Mouse (Mus musculus): Measurements from ENCODE around the gene Sprtn.

Sprtn gene

DNA sequence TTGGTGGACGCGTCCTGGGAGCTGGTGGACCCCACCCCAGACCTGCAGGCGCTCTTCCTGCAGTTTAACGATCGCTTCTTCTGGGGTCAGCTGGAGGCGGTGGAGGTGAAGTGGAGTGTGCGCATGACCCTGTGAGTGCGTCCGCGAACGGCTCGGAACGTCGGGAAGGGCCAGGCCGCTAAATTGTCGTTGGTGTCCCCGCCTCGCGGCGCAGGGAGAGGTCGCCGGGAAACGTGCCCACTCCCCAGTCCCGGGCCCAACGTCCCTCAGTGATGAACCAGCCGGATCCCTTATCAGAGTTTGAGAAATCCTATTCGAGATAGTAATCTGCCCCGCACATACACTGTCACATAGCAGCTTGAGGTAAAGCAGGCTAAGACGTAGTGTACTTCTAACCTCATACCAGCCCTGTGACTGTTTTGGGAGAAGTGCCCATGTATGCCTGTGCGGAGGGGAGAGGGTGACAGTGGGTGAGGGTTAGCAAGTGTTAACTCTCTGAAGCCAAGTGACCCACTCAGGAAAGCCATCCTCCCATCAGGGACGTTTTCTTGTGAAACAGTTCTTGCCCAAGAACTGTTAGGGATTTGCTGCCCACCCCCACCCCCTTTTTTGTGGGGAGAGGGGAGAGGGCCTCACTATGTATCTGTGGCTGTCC lies 692 bp downstream of the Sprtn start:
- no peak for DNase-seq (ENCODE audit: extremely low spot score, low read depth, low spot score)

DNA sequence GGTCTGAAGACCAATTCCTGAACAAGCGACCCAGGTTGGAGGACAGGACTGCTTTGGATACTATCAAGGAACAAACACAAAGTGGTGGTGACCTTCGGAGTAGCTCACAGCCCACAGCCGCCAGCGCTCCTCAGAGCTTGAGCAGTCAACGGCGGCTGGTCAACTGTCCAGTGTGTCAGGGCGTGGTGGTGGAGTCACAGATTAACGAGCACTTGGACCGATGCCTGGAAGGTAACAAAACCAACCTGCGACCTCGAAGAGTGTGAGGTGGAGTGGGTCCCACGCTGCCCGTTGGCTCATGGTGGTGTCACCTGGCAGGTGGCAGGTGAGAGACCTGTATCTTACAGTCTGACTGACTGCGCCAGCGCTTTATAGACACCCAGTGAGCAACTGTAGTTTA lies 5.5 kb downstream of the Sprtn start:
- DNase-seq (ENCODE audit: extremely low spot score, low read depth, low spot score) = no peak

DNA sequence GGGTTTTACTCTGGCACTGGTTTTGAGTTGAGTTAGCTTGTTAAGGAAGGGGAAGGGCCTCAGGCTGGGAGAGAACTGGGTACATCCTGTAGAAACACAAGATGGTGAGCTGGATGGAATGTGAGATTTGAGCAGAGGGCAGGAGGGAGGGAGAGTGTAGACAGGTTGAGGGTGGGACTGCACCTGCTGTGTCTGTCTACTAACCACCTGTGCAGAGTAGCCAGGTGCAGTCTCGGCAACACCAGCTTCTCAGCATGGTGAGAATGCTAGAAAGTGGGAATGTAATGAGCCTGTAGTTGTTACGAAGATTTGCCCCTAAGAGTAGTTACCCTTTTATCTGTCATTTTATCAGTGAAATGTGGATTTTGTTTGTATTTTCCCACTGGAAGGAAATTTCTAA lies 7.8 kb downstream of the Sprtn start:
- DNase-seq (ENCODE audit: extremely low spot score, low read depth, low spot score) = no peak

DNA sequence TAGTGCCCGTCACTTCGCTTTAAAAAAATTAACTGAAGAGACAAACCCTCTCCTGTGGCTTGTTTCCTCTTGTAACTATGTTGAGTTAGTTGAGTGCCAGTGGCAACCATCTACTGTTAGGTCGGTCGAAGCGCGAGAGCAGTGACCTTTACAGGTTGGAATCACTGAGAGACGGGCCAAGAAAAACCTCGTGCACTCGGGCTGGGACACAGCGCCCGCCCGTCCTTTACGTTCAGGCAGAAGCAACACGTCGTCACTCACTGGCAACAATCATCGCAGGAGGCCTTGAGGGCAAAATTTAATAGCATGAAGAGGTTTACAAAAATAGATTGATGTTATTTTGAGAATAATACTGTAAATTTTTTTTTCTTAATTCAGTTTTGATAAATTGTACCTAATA lies 12.2 kb downstream of the Sprtn start:
- DNase-seq (ENCODE audit: extremely low spot score, low read depth, low spot score) = no peak

DNA sequence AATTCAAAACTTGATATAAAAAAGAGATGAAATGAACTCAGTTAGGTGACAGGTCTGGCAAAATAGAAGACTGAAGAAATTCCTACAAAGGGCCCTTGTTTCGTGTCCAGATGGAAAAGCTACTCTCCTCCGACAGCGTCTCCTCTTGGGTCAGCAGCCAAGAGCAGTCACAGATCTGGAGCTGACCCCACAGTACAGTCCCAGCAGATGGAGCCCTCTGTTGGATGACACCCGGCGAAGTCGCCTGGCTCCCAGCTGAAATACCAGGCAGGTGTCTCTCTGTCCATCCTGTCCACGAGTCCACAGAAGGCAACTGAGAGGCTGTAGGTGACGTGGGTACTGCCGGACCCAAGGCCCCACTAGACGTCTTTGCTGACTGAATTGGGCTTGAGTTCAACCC lies 12.7 kb downstream of the Sprtn start:
- no peak for DNase-seq (ENCODE audit: extremely low spot score, low read depth, low spot score)

DNA sequence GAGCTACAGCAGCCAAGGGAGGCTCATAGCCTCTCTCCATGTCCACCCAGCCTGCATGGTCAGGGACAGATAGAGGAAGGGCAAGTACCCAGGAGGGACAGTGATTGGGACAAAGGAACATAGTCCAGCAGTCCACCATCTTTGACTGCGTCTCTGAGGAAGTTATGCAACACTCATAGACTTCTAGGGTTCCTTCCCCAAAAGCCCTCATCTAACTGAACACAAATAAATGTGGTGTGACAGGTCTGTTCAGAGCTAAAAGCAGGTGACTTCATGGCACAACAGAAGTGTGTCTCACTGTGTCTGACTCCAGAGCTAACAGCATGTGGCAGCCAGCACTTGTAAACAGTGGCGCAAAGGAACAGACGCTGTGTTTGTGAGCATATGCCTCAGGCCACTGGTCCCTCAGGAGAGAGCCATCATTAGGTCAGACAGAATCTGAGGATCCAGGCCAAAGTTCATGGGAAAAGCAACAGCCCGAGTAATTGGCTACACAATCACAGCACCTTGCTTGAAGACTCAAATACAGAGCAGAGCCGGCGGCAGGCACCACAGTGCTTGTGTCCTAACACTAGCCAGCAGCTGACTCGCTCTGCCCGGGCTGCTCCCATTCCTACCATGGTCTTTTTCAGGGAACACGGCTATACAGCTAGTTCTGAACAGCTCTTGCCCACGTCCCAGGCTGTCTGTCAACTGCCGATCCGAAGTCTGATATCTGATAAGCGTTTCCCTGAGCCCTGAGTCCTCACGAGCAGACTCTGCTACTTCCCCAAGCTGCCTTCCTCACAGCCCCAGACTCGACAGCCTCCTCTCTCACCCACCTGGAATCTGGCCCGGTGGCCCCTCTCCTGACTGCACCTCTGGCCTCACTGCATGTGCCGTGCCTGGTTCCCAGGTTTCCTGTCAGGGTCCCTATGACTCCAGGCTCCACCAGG lies 14.5 kb downstream of the Sprtn start:
- DNase-seq (ENCODE audit: extremely low spot score, low read depth, low spot score) = no peak

DNA sequence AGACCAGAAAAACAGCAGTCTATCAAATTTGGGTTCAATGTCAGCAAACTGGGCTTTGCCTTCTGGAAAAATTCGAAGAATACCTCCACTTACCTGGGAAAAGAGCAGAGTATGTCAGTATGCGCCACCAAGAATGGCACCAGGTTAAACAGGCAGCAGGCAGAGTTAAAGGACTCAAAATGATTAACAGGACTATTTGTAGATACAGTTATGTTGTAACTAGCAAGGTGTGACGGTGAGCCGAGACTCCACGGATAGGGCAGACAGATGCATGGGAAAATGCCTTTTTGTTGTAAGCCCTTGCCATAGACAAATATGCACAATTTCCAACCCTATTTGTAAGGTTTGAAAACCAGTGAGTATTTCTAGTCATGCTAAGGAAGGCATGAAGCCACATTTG lies 16.4 kb downstream of the Sprtn start:
- DNase-seq (ENCODE audit: extremely low spot score, low read depth, low spot score) = no peak

DNA sequence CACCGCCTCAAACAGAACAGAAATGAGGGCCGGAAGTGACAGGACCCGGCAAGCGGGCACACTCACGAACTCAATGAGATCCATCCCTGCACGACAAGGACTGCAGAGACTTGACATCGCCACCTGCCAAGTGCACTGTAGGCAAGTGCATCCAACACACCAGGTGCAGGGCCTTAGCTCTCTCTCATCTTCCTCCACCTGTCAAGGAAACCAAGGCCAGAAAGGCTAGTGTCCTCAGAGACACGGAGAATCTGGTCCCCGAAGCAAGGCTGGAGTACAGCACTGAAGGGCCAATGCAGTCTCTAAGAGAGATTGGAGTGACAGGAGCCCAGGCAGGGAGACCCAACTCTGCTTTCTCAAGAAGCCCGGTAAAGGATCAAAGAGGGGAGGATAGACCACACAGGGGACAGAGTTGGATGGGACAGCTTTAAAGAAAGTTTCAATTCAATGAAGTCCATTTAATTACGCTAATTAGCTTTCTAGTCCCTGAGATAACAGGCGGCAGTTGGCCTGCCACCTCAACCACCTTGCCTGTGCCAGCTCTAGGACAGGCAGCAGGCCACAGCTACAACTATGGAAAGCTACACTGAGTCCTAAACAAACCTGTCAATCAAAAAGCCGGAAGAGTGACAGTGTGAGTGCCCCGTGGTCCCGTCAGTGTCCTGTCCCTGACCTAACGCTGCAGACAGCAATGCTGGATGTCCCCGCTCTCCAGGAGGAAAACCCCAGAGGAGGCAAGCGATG lies 20.2 kb downstream of the Sprtn start:
- DNase-seq (ENCODE audit: extremely low spot score, low read depth, low spot score) = no peak

DNA sequence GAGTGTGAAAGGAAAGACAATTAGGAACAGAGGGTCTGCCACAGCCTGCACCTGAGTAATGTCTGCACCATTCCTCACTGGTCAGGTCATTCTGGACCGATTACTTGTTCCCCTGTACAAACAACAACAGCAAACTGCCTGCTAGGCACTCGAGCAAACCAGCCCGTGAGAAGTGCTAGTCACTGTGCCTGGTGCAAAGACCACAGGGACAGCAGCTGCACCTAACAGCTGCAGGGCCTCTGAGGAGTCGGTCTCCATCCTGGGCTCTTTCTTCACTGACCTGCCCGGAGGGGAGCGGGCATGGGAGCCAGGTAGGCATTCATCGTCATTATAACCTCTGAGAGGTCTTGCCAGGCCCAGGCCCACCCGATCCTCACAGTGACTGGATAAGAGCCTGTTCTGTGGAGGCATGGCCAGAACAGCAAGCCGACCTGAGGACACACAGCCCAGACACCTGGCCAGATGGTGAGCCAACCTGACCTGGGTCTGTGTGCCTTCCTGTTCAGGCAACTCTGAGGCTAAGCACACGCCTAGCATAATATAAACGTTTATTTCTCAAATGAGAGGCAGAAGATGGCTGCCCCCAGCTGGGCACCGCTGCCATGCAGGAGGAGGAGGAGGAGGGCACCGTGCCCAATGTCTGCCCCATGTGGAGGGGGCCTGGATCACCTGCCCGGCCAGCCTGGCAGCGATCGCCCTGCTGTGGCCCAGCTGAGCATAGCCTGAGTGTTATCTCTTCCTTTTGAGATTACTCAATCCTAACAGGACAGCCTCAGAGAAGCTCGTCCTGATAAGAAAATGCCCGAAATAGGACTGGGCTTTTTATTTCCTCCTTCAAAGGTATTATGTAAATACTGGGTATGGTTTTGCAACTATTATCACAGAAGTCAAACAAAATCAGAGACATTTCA lies 23.9 kb downstream of the Sprtn start:
- no peak for DNase-seq (ENCODE audit: extremely low spot score, low read depth, low spot score)

DNA sequence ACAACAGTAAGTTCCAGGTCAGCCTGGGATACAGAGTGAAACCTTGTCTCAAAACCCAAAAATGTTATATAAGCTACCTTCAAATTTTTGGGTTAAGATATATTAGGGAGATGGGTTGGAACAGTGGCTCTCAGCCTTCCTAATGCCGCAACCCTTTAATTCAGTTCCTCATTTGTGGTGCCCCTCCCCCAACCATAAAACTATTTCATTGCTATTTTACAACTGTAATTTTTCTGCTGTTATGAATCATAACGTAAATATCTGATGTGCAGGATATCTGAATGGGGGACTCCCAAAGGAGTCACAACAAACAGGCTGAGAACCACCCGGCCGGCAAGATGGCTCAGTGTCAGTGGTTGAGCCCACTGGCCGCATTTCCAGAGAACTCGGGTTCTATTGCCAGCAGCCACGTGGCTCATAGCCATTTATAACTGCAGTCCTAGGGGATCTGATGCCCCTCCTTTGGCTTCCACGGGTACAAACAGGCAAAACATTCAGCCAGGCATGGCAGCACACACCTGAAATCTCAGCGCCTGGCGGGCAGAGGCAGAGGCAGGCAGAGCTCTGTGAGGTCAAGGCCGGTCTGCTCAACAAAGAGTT lies 24.9 kb downstream of the Sprtn start:
- no peak for DNase-seq (ENCODE audit: extremely low spot score, low read depth, low spot score)

DNA sequence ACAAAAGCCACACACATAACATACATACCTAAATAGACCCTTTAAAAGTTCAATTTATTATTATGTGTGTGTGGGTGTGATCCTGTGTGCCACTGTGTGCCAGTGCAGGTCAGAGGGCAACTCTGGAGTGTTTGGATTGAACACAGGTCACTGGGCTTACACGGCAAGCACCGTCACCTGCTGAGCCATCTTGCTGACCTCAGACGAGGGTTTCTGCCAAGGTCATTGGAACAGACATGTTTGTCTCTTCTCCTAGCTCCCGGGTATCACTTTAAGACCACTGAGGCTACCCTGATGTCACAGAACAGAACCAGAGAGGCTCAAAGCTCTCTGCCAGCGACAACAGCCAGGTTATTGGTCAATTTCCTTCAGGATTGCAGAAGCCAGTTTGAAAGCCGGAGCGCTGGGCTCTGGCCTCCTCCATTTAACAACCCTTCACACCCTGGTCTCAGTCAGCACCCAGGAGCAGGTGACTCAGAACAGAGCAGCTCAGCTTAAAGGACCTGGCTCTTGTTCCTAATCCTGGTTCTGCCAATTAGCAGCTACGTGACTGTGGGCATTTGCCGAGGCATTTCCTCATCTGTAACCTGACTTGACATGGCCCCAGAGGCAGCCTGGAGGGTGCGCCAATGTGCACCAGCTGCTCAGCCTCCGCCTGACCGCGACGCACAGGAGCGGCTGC lies 26.4 kb downstream of the Sprtn start:
- no peak for DNase-seq (ENCODE audit: extremely low spot score, low read depth, low spot score)

DNA sequence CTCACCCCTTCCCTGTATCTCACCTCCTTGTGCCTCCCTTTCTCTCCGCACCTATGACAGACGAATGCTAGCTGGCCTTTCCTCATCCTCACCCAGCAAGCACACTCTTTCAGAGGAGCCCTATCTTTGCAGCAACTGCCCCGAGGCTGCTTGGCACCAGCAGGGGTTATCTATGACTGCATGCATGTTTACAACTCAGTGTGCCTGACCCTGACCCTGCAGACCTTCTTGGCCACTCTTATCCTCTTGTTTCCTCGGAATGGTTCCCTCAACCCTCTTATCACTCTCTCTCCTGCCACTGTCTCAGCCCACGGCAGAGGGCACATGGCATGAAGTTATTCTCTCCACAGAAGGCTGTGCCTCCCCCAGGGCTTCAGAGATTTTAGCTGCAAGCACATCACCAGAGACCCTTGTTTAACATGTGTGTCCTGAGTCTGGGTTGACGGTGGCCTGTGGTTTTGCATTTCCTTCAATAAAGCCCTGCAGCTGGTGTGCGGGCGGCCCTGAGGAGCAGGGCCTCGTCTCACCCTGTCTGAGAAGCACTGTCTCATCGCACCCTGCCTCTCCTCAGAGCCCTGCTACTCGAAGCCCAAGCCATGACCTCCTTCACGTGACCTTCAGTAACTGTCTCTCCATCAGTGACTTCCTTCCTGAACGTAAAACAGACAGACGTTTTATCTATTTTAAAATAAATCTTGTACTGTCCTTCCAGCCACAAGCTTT lies 28.0 kb downstream of the Sprtn start:
- no peak for DNase-seq (ENCODE audit: extremely low spot score, low read depth, low spot score)

DNA sequence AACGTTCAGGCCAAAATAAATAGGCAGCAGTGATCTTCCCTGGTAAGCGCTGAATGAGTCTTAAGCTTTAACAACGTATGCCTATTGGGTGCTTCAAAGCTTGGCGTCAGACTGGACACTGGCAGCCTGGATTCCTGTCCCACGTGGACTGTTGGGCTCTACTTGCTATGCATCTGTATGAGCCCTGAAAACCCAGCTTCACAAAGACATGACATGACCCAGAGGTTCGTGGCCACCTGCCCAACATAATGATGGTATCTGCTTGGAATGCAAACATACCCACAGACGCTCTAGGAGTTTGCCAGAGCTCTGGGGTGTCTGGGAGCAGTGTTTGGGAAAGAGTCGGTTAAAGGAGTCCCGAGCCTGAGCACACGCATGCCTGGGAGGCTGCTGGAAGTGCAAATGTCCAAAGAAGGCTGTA lies 28.7 kb downstream of the Sprtn start:
- DNase-seq (ENCODE audit: extremely low spot score, low read depth, low spot score) = no peak

DNA sequence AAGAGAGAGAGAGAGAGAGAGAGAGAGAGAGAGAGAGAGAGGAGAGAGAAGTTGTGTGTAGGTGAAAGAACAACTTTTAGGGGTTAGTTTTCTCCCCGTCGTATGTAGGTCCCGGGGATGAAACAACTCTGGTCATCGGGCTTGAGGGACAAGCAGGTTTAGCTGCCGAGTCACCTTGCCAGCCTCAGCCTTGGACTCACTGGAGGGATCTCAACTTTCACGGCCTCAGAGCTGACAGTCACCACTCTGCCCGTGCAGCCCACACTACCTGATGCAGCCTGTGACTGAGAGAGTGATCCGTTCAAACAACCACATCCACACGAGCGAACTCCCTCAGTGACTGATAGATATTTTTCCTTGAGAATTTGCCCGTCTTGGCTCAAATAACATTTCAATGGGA lies 31.3 kb downstream of the Sprtn start:
- no peak for DNase-seq (ENCODE audit: extremely low spot score, low read depth, low spot score)

DNA sequence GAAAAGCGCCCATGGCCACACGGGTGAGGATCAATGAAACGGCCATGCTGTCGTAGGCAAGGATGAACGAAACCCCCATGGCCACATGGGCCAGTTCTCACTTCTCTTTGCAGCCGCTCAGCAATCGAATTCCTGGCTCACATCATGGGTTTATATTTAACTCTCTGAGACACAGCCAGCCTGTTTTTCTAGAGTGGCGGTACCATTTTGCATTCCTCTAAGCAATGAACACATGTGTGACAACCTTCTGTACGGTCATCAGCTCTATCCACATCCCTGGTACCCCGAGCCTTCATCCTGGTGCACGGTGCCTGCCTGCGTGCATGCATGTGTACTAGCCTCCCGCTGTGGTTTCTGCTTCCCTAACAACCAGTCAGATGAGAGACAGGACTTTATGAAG lies 32.4 kb downstream of the Sprtn start:
- no peak for DNase-seq (ENCODE audit: extremely low spot score, low read depth, low spot score)

DNA sequence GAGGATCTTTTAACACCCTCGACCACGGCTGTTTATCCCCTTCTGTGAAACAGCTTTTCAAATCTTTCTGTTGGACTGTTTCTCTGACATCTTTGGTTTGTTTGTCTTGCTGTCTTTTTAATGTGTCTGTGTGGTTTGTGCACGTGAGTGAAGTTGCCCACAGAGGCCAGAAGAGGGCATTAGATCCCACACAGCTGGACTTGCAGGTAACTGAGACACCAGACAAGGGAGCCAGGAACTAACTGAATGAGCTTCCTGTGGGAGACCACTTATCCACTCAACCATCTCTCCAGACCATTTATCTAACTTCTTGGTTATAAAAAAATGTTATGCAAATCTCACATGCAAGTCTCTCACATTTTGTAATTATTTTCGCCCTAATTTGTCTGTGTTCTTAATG lies 33.0 kb downstream of the Sprtn start:
- DNase-seq (ENCODE audit: extremely low spot score, low read depth, low spot score) = no peak

DNA sequence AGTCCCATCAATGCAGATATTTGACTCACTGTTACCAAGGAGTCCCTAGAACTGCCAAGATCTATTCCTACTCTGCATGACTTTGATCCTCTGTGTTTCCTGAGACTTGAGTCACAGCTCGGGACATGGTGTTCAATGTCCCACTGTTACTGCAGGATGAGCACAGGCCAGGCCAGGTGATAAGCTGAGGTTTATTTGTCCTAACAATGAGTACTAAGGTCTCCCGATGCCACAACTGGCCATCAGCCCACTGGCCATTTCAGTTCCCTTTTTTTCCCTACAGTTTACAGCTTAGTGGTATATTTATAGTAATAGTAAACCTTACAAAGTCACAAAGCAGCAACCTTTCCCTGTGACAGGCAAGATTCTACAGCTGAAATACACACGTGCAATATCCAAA lies 34.7 kb downstream of the Sprtn start:
- DNase-seq (ENCODE audit: extremely low spot score, low read depth, low spot score) = no peak

DNA sequence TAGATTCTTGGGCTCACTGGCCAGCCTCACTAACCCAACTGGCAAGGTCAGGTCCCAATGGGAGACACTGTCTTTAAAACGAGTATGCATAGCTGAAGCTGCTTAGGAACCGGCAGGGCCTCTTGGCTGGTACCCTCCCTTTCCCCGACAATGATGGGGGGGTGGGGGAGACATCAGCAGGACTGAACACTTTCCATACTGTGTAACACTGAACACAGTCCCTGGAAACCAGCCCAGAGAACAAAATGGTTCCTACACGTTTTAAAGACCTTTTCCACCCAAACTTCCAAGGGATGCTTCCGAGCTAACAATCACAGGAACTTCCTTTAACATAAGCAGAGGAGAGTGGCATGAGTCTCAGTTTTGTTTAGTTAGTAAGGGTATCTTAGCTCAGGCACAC lies 37.4 kb downstream of the Sprtn start:
- DNase-seq (ENCODE audit: extremely low spot score, low read depth, low spot score) = no peak

DNA sequence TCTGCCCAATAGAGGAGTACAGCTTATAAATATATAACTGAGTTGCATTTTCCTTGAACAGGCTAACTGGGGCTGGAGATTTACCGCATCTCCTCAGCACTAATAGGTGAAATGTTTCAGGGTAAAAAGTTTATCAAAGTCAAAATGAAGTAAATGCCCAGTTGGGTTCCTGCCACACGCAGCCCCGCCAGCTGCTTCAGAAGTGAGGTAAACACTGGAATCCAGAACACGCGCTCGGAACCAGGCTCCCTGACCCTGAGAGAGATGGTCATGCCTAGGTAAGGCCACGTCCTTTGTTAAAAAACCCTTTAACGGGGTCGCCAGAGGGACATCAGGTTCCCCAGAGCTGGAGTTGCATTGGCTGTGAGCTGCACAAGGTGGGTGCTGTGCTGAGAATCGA lies 39.0 kb downstream of the Sprtn start:
- DNase-seq (ENCODE audit: extremely low spot score, low read depth, low spot score) = no peak

Measured in hindlimb bud, embryonic 11.5 days (tissue).